ENCODE assay signal across 11 mouse cellular contexts in the genomic region with DNA sequence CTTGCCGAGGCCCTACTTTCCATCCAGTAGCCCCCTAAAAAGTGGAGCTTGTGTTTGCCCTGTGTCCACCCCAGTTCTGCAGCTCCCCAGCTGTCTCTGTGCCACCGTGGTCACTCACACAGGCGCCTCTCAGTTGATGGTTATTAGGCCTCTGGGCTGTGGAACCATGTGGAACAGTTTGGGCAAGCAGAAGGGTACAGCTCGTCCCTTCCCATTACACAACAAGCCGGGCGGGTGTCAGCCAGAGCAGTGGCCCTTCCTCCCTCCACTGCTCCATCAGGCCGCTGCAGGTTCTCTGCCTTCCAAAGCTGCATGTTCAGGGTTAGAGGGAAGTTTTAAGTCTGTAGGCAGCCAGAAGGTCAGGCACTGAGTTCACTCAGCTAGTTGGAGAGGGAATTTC. TPM values are rescaled to one million over a fixed set of nuclear protein-coding genes. Genes with fewer than 3 reads are reported as not detected.
DNase-seq lines count a peak whose midpoint lies in the region; ATAC-seq and TF ChIP-seq lines count a peak whose summit lies in the region.
"Had no signal": no experiment of that assay in that cellular context is flagged by ENCODE, and none has a peak within 500 bp of the region (broad histone marks: within the 10 kb centered on the region; RNA-seq: fewer than 3 reads in every experiment).

No protein-coding gene starts in this region.

- H3K27ac ChIP-seq in layer of hippocampus, adult 2 months, result peak overlapping the region; percentile 91
- H3K27ac ChIP-seq: hindbrain, embryonic 15.5 days; limb, embryonic 12.5 days had no signal

- H3K4me3 ChIP-seq in layer of hippocampus, adult 2 months, result no peak overlapping the region
- H3K4me3 ChIP-seq: hindbrain, embryonic 15.5 days; limb, embryonic 12.5 days had no signal

- DNase-seq in gastrocnemius, postnatal 25 days, result peak; percentile 59
- no peak for DNase-seq in gastrocnemius, postnatal 4 days (ENCODE audit: low spot score in 2 of 2)
- DNase-seq in layer of hippocampus, adult 2 months (ENCODE audit: low spot score in 2 of 2), result no peak
- no peak for DNase-seq in layer of hippocampus, adult 9-10 months (ENCODE audit: low spot score)
- DNase-seq in adipocyte (ENCODE audit: low spot score), result peak; percentile 73
- DNase-seq in kidney, postnatal 36 days, result peak; percentile 46 to 56
- DNase-seq: forebrain, postnatal 0 days; right cerebral cortex, postnatal 25 days had no signal

- no peak for ATAC-seq in monocyte, adult 5-6 weeks (replicated peaks; ENCODE audit: insufficient number of reproducible peaks, low FRiP score, low TSS enrichment, poor library complexity, severe bottlenecking)
- ATAC-seq: forebrain, postnatal 0 days had no signal

- no peak for TF ChIP-seq CTCF in layer of hippocampus, adult 2 months (conservative IDR thresholded peaks at IDR 0.05)

RNA-seq across cellular contexts. Expression of gene Crebrf, which starts 24.3 kb away (rescaled TPM):
- 10 to 100 TPM; 21.7 to 24.0 TPM for total RNA-seq in gastrocnemius, postnatal 25 days (2021)
- total RNA-seq in gastrocnemius, postnatal 4 days (2021), result 10 to 100 TPM; 13.3 to 13.5 TPM
- total RNA-seq in layer of hippocampus, adult 2 months (2021), result 100 to 1,000 TPM; 127 to 134 TPM
- total RNA-seq in monocyte, adult 5-6 weeks (2017), result 79.3 to 106 TPM (median 83.5 TPM) in 3 replicates

RNA-seq across cellular contexts. Expression of gene Atp6v0e, which starts 28.1 kb away (rescaled TPM):
- 10 to 100 TPM; 29.7 to 43.1 TPM for total RNA-seq in gastrocnemius, postnatal 25 days (2021)
- total RNA-seq in gastrocnemius, postnatal 4 days (2021), result 10 to 100 TPM; 54.0 to 54.7 TPM
- 10 to 100 TPM; 47.0 to 56.7 TPM for total RNA-seq in layer of hippocampus, adult 2 months (2021)
- 314 to 369 TPM (median 315 TPM) in 3 replicates for total RNA-seq in monocyte, adult 5-6 weeks (2017)

Comparison
In these comparisons a context has a peak if more than half of its experiments do, and no peak if none do; other contexts are left out.
1. DNase-seq: peak in gastrocnemius, postnatal 25 days (single experiment), adipocyte (single experiment) and kidney, postnatal 36 days (2 of 2); none in gastrocnemius, postnatal 4 days (0 of 2), layer of hippocampus, adult 2 months (0 of 2) and layer of hippocampus, adult 9-10 months (single experiment).